Mouse (Mus musculus) liver, postnatal 0 days (tissue): ENCODE data around the gene Sypl.

Source experiments
- CTCF ChIP-seq: sonication (generic); IDR thresholded peaks from 2 replicates; pipeline ENCODE4 v1.5.1; 2016; ENCODE audit warnings: antibody characterized with exemption, low read depth
- EP300 ChIP-seq: IDR thresholded peaks from 2 replicates; pipeline ENCODE4 v1.6.1; 2016; ENCODE audit warnings: antibody characterized with exemption, low read depth, mild to moderate bottlenecking

- TF ChIP-seq CTCF: no peak
- TF ChIP-seq EP300: no peak
Measured at GRCm38 (mm10) chr12:33028708-33029107, 75.0 kb downstream of the Sypl start.
